Mouse (Mus musculus): ENCODE results near the gene Hist2h3b.

The Hist2h3b gene

GRCm38 (mm10) chr3:96293787-96294186, 25.3 kb downstream of the Hist2h3b start, which contains the start of gene Fcgr1:
Fcgr1 (minus strand) TSS chr3:96293969.
- no peak for DNase-seq (ENCODE audit: extremely low spot score, low spot score)

- DNase-seq (ENCODE audit: extremely low spot score, low spot score) = no peak
These were observed 29.9 kb downstream of the Hist2h3b start for GRCm38 (mm10) chr3:96298360-96298759.

- DNase-seq (ENCODE audit: extremely low spot score, low spot score) = no peak
These were observed 31.1 kb downstream of the Hist2h3b start for GRCm38 (mm10) chr3:96299562-96299961.

GRCm38 (mm10) chr3:96300706-96301529, 32.5 kb downstream of the Hist2h3b start:
- no peak for DNase-seq (ENCODE audit: extremely low spot score, low spot score)

- no peak for DNase-seq (ENCODE audit: extremely low spot score, low spot score)
These were observed 33.6 kb downstream of the Hist2h3b start for GRCm38 (mm10) chr3:96302076-96302475.

- DNase-seq (ENCODE audit: extremely low spot score, low spot score) = no peak
These were observed 38.1 kb downstream of the Hist2h3b start for GRCm38 (mm10) chr3:96306506-96306905.

- DNase-seq (ENCODE audit: extremely low spot score, low spot score) = no peak
These were observed 41.0 kb downstream of the Hist2h3b start for GRCm38 (mm10) chr3:96309441-96309840.

GRCm38 (mm10) chr3:96312341-96313098, 44.1 kb downstream of the Hist2h3b start:
- no peak for DNase-seq (ENCODE audit: extremely low spot score, low spot score)

All from neural tube, embryonic 10.5 days (tissue).